Mouse (Mus musculus) forebrain, embryonic 12.5 days (tissue): ENCODE measurements at regions not wholly inside any gene's neighbourhood (a gene's known extent, or its start where the extent isn't known, plus 50 kb on each side); places are given as distances from the start of the nearest gene placed in this dataset.
"Not testable (repeated sequence)": the region's sequence is repeated elsewhere in the genome, so short reads cannot be mapped to it uniquely, and the experiment has no call there.

ENCODE experiments used
- ATAC-seq: fragments of 200-750 bp; cut with Nextera tagmentation; 2 replicates; pipeline ENCODE4 v1.8.0; 2017; ENCODE audit warnings: moderate TSS enrichment; ENCODE audit not compliant: low FRiP score
- H3K27ac ChIP-seq: fragments of 300-500 bp; sonication (generic); 2 replicates; pipeline ENCODE4 v1.5.1; 2016; ENCODE audit warnings: mild to moderate bottlenecking
- H3K27me3 ChIP-seq: fragments of 300-500 bp; sonication (generic); 2 replicates; pipeline ENCODE4 v1.6.1; 2016; ENCODE audit warnings: mild to moderate bottlenecking
- H3K36me3 ChIP-seq: fragments of 300-500 bp; sonication (generic); replicated peaks from 2 replicates; pipeline ENCODE4 v1.6.1; 2016; ENCODE audit warnings: mild to moderate bottlenecking
- H3K4me1 ChIP-seq: fragments of 300-500 bp; sonication (generic); 2 replicates; pipeline ENCODE4 v1.6.1; 2016
- H3K4me2 ChIP-seq: fragments of 300-500 bp; sonication (generic); 2 replicates; pipeline ENCODE4 v1.6.1; 2016; ENCODE audit warnings: mild to moderate bottlenecking, moderate library complexity
- H3K4me3 ChIP-seq: fragments of 300-500 bp; sonication (generic); replicated peaks from 2 replicates; pipeline ENCODE4 v1.5.1; 2016; ENCODE audit warnings: mild to moderate bottlenecking
- H3K9ac ChIP-seq: fragments of 300-500 bp; sonication (generic); 2 replicates; pipeline ENCODE4 v1.6.1; 2016; ENCODE audit warnings: mild to moderate bottlenecking
- H3K9me3 ChIP-seq: fragments of 300-500 bp; sonication (generic); 2 replicates; pipeline ENCODE4 v1.6.1; 2016
- WGBS: fragments of 180-500 bp; shearing (Covaris S2); methylation state at CpG from one replicate; pipeline ENCODE4 v1.1.7; 2016; 5-methylcytosine and 5-hydroxymethylcytosine counted together

DNA sequence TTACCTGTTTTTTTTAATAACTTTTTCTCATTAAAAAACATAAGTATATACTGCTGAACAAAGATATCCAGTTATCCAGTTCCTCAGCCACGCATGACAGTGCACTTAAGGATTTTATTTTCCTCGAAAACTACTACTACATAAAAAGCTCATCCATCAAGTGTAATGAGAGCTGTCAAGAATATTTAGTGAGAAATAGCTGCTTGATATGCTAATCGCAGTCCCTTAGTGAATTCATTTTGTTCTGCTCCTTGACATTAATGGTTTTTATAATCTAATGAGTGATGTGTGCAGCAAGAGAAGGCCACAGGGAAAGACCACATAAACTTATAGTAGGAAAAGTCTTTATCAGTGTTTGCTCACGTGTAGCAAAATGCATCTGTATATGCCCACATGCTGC is 754.0 kb upstream of the Slc39a10 start:
- Histone ChIP-seq H3K27me3 (no peaks in the 10 kb centered on the region), H3K27ac (no peak overlapping the region), H3K9ac (no peak overlapping the region), H3K4me3 (no peak overlapping the region), H3K9me3 (no peaks in the 10 kb centered on the region), H3K4me1 (no peaks in the 10 kb centered on the region), H3K36me3 (no peaks in the 10 kb centered on the region), H3K4me2 (no peak overlapping the region)
- 71% methylated on average over 4 of the region's 4 CpGs for WGBS
- ATAC-seq: no peak; the same call in 1 of the 2 replicates

DNA sequence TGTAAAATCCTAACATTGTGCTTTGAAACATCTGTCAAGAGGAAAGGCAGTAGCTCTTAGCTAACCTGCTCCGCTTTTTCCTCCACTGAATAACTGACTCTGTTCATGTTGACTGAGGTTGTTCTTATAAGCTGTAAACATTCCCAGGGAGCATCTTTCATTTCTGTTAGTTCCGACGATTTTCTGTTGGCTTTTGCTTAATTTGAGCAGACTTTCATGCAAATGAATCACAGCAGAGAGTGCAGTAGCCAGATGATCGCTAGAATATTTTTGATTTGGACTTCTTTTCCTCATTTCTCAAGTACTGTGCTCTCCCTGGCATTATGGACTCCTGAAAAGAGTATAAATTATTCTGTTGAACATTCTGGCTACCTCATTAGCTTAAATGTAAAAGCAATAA is 713.9 kb upstream of the Slc39a10 start:
- ATAC-seq: no peak
- no peaks in the 10 kb centered on the region for H3K27me3 ChIP-seq
- H3K4me2 ChIP-seq: no peak overlapping the region
- H3K9ac ChIP-seq: no peak overlapping the region
- 88% methylated on average over 4 of the region's 4 CpGs for WGBS
- no peaks in the 10 kb centered on the region for H3K36me3 ChIP-seq
- no peaks in the 10 kb centered on the region for H3K9me3 ChIP-seq
- no peaks in the 10 kb centered on the region for H3K4me1 ChIP-seq
- no peak overlapping the region for H3K4me3 ChIP-seq
- H3K27ac ChIP-seq: no peak overlapping the region

DNA sequence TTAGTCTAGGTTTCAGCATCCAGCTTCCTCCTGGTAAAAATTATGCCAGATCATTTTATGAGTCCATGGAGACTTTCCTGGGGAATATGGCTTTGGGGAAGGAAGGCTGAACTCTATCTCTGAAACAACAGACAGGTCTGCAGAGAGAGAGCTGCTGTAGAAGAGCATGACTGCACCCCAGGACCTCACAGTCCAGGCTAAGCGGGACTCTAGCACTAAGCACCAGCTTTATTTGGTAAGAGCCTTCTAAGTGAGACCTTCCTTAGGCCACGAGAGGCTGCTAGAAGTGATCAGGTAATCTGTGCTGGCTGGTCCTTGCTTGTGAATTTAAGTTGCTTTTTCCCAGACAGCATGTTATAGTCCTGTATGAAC is 711.3 kb upstream of the Slc39a10 start:
- H3K4me1 ChIP-seq: no peaks in the 10 kb centered on the region
- no peak overlapping the region for H3K4me2 ChIP-seq
- H3K9me3 ChIP-seq: no peaks in the 10 kb centered on the region
- no peak overlapping the region for H3K27ac ChIP-seq
- no peak overlapping the region for H3K9ac ChIP-seq
- no peaks in the 10 kb centered on the region for H3K36me3 ChIP-seq
- ATAC-seq: no peak
- 66% methylated on average over 2 of the region's 2 CpGs for WGBS
- no peaks in the 10 kb centered on the region for H3K27me3 ChIP-seq
- no peak overlapping the region for H3K4me3 ChIP-seq

DNA sequence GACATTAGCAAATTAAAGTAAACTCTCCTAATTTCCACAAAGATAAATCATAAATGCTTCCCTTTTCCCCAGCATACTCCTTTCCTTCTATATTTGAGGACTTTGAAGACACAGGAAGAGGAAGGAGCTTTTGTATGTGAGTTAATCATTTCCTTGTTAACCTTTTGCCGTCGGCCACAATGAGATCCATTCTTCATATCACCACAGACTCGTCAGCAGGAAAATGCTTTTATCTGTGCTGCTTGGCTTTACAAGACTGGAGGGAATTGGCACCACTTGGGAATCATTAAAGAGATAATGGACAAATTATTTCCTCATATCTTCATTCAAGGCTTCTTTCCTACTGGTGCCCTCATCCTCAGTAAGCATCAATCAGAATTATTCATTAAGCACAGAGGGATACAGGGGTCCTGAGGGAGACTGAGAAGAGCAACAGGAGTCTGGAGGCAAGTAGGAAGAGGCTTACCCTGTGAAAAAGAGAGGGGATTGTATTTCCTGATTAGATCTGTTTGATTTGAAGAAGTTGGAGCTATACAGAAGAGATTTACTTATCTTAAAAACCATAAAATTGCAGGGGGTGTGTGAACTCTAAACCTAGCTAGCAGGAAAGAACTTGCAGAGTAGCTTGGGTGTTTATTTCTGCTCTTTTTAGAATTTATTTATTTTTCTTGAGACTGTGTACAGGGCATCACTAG is 710.8 kb upstream of the Slc39a10 start:
- Histone ChIP-seq H3K9ac (no peak overlapping the region), H3K36me3 (no peaks in the 10 kb centered on the region), H3K27ac (no peak overlapping the region), H3K4me3 (no peak overlapping the region), H3K27me3 (no peaks in the 10 kb centered on the region), H3K4me1 (no peaks in the 10 kb centered on the region), H3K4me2 (no peak overlapping the region), H3K9me3 (no peaks in the 10 kb centered on the region)
- ATAC-seq: no peak
- 33% methylated on average over 3 of the region's 3 CpGs for WGBS

DNA sequence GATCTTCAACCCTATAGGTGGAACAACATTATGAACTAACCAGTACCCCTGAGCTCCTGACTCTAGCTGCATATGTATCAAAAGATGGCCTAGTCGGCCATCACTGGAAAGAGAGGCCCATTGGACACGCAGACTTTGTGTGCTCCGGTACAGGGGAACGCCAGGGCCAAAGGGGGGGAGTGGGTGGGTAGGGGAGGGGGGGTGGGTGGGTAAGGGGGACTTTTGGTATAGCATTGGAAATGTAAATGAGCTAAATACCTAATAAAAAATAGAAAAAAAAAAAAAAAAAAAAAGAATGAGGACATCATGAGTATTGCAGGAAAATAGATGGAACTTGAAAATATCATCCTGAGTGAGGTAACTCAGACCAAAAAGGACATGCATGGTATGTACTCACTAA is 701.0 kb upstream of the Slc39a10 start:
- not testable (repeated sequence) for H3K36me3 ChIP-seq, H3K27me3 ChIP-seq, H3K27ac ChIP-seq, H3K4me1 ChIP-seq, H3K4me3 ChIP-seq, H3K9me3 ChIP-seq, H3K4me2 ChIP-seq, H3K9ac ChIP-seq
- 85% methylated on average over 1 of the region's 4 CpGs for WGBS
- peak; percentile 74; the same call in 1 of the 2 replicates for ATAC-seq

DNA sequence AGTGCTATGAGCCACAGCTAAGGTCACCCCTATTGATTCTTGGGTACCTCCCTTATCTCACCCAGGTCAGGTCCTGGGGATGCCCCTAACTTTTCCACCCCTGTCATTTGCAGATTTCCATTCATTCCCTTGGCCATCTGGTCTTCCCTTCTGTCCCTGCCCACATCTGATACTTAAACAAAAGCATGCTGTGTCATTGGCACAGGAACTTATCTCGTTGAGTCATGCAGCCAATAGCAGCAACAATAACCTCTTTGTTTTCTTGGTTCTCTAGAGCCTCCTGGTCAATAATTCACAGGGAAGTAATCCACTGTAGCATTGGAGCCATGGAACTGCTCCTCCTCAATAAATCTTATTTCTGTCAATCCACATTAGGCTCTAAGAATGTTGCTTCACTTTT is 653.0 kb upstream of the Slc39a10 start:
- WGBS: 49% methylated on average over 1 of the region's 1 CpGs

DNA sequence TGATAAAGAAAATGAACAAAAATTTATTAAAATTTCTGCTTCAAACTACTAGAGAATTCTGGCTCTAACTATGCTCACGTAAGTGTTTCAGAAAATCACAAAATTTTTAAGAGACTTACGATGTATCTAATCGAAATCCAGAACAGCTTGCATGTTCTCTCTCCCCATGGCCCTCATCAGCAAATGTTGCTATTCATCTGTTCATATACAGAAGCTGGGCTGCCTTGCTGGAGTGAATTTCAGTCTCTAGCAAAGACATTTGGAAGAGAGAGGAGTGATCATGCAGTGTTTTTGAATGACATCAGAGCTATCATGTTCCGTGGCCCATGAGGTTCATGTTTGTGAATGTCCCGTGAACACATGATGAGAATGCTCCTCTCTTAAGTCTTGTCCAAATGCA is 618.8 kb upstream of the Slc39a10 start:
- WGBS: 88% methylated on average over 5 of the region's 5 CpGs
- no peaks in the 10 kb centered on the region for H3K9me3 ChIP-seq

More for the DNA sequence above, 653.0 kb upstream of the Slc39a10 start:
- Histone ChIP-seq H3K9ac (no peak overlapping the region), H3K4me3 (no peak overlapping the region), H3K27me3 (no peaks in the 10 kb centered on the region), H3K9me3 (no peaks in the 10 kb centered on the region), H3K4me2 (no peak overlapping the region), H3K4me1 (no peaks in the 10 kb centered on the region), H3K27ac (no peak overlapping the region), H3K36me3 (no peaks in the 10 kb centered on the region)
- no peak for ATAC-seq

DNA sequence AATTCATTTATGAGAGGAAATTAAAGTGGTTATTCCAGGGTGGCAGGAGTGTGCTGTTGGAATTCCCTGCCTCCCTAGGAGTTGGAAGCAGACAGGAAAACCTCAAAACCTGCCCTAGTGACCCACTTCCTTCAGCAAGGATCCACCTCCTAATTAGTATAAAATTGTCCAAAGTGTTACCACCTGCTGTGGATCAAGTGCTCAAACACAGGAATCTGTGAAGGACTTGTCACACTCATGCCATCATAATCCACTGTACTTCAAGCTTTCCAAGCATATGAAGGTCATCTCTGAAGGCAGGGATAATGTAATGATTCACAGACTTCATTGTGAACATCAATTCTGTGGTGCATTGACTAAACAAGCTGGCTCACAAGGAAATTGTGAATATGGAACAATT is 615.1 kb upstream of the Slc39a10 start:
- Histone ChIP-seq H3K36me3 (no peaks in the 10 kb centered on the region), H3K4me2 (no peak overlapping the region), H3K27me3 (no peaks in the 10 kb centered on the region), H3K4me1 (no peaks in the 10 kb centered on the region), H3K4me3 (no peak overlapping the region), H3K9ac (no peak overlapping the region), H3K27ac (no peak overlapping the region), H3K9me3 (no peaks in the 10 kb centered on the region)
- ATAC-seq: no peak

More for the DNA sequence above, 618.8 kb upstream of the Slc39a10 start:
- no peak for ATAC-seq
- H3K4me2 ChIP-seq: no peak overlapping the region
- H3K36me3 ChIP-seq: no peaks in the 10 kb centered on the region
- no peaks in the 10 kb centered on the region for H3K27me3 ChIP-seq
- H3K9ac ChIP-seq: no peak overlapping the region
- H3K4me1 ChIP-seq: no peaks in the 10 kb centered on the region
- H3K4me3 ChIP-seq: no peak overlapping the region
- H3K27ac ChIP-seq: no peak overlapping the region

DNA sequence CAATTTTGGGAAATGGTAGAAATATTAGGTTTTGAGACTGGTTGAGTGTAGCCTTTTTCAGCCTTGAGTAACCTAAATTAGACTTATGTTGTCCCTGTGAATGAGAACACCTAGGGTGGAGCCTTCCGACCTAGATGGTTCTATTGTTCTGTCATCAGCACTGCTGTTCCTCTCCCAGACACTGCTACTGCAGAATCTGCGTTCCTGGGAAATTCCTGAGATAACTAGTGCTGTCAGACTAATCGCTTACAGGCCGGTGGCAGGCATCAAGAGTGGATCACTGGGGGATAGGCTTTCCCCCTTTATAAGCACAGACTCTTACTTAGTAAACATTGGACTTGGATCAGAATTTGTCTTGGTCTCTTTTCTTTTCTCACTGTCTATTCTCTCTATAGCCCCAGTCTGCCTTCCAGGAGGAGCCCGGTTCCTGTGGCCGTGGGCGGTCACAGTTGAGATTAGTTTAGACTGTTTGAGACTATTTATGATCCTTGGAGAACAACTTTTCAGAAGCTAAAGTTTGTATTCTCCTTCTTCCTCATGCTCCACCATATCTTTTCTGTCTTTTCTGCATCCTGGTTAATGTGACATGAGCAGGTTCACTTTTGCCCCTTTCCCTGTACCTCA is 596.0 kb upstream of the Slc39a10 start:
- Histone ChIP-seq H3K4me3 (no peak overlapping the region), H3K27me3 (no peaks in the 10 kb centered on the region), H3K9me3 (no peaks in the 10 kb centered on the region), H3K4me1 (no peaks in the 10 kb centered on the region), H3K4me2 (no peak overlapping the region), H3K9ac (no peak overlapping the region), H3K36me3 (no peaks in the 10 kb centered on the region), H3K27ac (no peak overlapping the region)
- ATAC-seq: no peak
- 78% methylated on average over 7 of the region's 7 CpGs for WGBS

DNA sequence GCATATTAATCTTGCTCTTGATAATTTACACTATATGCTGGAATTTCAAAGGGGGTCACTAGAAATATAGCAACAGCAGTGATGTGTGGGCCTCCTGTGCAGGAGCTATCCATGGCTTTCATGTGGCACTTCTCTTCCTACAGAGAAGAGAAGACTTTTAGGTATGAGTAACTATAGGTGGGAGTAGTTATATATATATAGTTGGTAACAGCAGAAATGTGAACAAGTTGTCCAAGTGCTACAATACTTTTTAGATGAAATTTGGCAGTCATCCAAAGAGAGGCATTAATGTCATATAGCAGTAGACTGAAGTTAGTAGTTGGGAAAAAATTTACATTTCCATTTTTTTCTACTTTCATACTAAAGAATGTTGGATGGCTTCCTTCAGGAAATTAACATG is 593.4 kb upstream of the Slc39a10 start:
- no peak overlapping the region for H3K9ac ChIP-seq
- no peaks in the 10 kb centered on the region for H3K9me3 ChIP-seq
- H3K4me1 ChIP-seq: no peaks in the 10 kb centered on the region
- no peaks in the 10 kb centered on the region for H3K36me3 ChIP-seq
- no peak for ATAC-seq
- no peak overlapping the region for H3K4me2 ChIP-seq
- no peak overlapping the region for H3K27ac ChIP-seq
- H3K4me3 ChIP-seq: no peak overlapping the region
- no peaks in the 10 kb centered on the region for H3K27me3 ChIP-seq

DNA sequence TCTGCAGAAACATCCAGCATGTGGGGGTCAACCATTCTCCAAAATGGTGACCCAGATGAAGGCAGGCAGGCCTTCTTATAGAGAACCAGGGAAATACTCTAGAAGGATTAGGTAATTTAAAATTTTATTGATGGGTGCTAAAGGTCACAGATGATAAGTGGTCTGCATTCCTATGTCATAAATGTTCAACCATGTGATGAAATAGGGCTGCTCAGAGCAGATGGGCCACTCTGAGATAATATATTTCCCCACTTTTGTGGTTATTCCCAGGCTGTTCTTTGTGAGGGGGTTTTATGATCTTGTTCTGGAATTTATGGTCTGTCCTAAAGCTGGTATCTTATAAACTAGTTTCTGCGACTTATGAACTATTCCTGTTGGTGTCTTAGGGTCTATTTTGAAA is 586.4 kb upstream of the Slc39a10 start:
- Histone ChIP-seq H3K4me3 (no peak overlapping the region), H3K9ac (no peak overlapping the region), H3K9me3 (no peaks in the 10 kb centered on the region), H3K27me3 (no peaks in the 10 kb centered on the region), H3K4me1 (no peaks in the 10 kb centered on the region), H3K27ac (no peak overlapping the region), H3K36me3 (no peaks in the 10 kb centered on the region), H3K4me2 (no peak overlapping the region)
- whole genome bisulfite sequencing: 89% methylated on average over 1 of the region's 1 CpGs
- ATAC-seq: no peak

DNA sequence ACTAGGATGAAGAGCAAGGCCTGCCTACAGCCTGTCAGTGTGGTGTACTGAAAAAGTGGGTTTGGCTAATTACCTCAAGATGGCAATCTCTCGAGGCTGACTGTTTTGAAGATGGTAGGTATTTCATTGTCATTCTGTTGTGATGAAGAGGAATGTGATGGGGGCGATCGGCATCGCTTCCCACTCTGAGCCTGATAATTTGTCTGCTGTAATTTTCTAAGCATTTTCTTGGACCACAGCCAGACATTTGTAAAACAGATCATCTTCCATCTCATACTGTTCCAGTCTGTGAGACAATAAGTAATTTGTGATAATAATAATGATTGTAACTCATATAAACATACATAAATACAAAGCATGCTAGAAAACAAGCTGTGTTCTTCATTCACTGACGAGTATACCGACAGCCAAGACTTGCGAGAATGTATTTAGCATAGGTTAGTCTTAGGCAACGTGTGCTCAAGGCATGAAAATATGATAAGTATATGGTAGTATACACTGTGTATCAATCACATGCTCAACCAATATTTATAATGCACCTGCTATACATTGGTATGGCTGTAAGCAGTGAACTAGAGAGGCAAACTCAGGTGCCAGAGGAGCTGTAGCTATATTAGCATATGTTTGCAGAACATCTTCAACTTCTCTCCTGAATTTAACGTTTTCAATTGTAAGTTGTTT is 574.1 kb upstream of the Slc39a10 start:
- ATAC-seq: no peak
- no peaks in the 10 kb centered on the region for H3K4me1 ChIP-seq
- H3K36me3 ChIP-seq: no peaks in the 10 kb centered on the region
- H3K9ac ChIP-seq: no peak overlapping the region
- H3K27ac ChIP-seq: no peak overlapping the region
- no peaks in the 10 kb centered on the region for H3K9me3 ChIP-seq
- no peak overlapping the region for H3K4me2 ChIP-seq
- WGBS: 77% methylated on average over 9 of the region's 9 CpGs
- no peak overlapping the region for H3K4me3 ChIP-seq
- H3K27me3 ChIP-seq: no peaks in the 10 kb centered on the region
